Mouse (Mus musculus) liver, adult 2 months (tissue): Measurements from ENCODE around the gene Mob1b.

Experiments used
- CTCF ChIP-seq: fragments of 200-500 bp; IDR thresholded peaks from 2 replicates; pipeline ENCODE4 v1.5.1; 2011; ENCODE audit warnings: low read depth, low read length, control low read depth
- POLR2A ChIP-seq: fragments of 200-500 bp; IDR thresholded peaks from 2 replicates; pipeline ENCODE4 v1.6.1; 2011; ENCODE audit warnings: low read length, control low read depth; ENCODE audit not compliant: insufficient read depth; ENCODE audit errors: extremely low read depth

DNA sequence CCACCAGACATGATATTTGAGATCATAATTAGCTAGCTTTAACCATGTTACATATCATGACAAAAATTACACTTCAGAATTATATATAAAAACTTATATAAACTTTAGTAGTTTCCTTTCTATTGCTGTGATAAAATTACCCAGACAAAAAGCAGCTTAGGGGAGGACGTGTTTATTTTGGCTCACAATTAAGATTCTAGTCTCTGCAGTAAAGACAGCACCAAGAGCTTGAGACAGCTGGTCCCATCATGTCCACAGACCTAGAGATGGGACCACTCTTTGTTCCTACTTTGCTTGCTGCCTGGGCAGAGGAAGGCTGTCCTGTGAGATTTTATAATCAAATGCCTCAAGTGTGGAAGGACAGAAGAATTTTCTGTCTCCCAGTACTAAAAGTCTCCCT lies 64.4 kb downstream of the Mob1b start:
- no peak for TF ChIP-seq CTCF
- no peak for TF ChIP-seq POLR2A
